Mouse (Mus musculus): ENCODE results near the gene Foxd1. TPM values are rescaled to one million over a fixed set of nuclear protein-coding genes. Genes with fewer than 3 reads are reported as not detected.
A peak's percentile ranks its signal among the peaks of the same experiment; 100 is the strongest.

Foxd1 gene
- polyA plus RNA-seq, 1 experiment from 2014 or later = not detected

GRCm38 (mm10) chr13:98332106-98332505 lies 21.9 kb upstream of the Foxd1 start:
- Histone ChIP-seq H3K9ac (ENCODE audit: low read length) (no peak overlapping the region), H3K4me1 (ENCODE audit: control insufficient read depth in 2 of 2, insufficient read depth in 2 of 2, low read length in 2 of 2) (no peaks in the 10 kb centered on the region), H3K27ac (replicated peaks in 1 of 2; ENCODE audit: control insufficient read depth in 1 of 2, insufficient read depth in 1 of 2, low read depth in 2 of 2, low read length in 2 of 2) (no peak overlapping the region), H3K4me2 (ENCODE audit: low read length) (no peak overlapping the region), H3K4me3 (ENCODE audit: control insufficient read depth in 1 of 2, insufficient read depth in 1 of 2, low read depth in 1 of 2, low read length in 2 of 2) (no peak overlapping the region), H3K36me3 (ENCODE audit: control insufficient read depth, insufficient read depth, low read length) (no peaks in the 10 kb centered on the region), H3K9me3 (ENCODE audit: control insufficient read depth, low read length) (no peaks in the 10 kb centered on the region), H3K27me3 (ENCODE audit: control insufficient read depth, insufficient read depth, low read length) (no peaks in the 10 kb centered on the region)
- WGBS = 49% methylated on average over 2 of the region's 2 CpGs
- no peak for ATAC-seq (ENCODE audit: insufficient number of reproducible peaks, insufficient read depth, low FRiP score, low read depth)

GRCm38 (mm10) chr13:98336205-98336604 lies 17.8 kb upstream of the Foxd1 start:
- H3K9me3 ChIP-seq (ENCODE audit: control insufficient read depth, low read length) = no peaks in the 10 kb centered on the region
- H3K36me3 ChIP-seq (ENCODE audit: control insufficient read depth, insufficient read depth, low read length) = no peaks in the 10 kb centered on the region
- H3K27ac ChIP-seq (replicated peaks in 1 of 2; ENCODE audit: control insufficient read depth in 1 of 2, insufficient read depth in 1 of 2, low read depth in 2 of 2, low read length in 2 of 2) = no peak overlapping the region
- WGBS = 91% methylated on average over 1 of the region's 1 CpGs
- H3K9ac ChIP-seq (ENCODE audit: low read length) = no peak overlapping the region
- no peak overlapping the region for H3K4me2 ChIP-seq (ENCODE audit: low read length)
- no peaks in the 10 kb centered on the region for H3K4me1 ChIP-seq (ENCODE audit: control insufficient read depth in 2 of 2, insufficient read depth in 2 of 2, low read length in 2 of 2)
- no peak for ATAC-seq (ENCODE audit: insufficient number of reproducible peaks, insufficient read depth, low FRiP score, low read depth)
- peaks cover 3% of the 10 kb centered on the region; the same call in 1 of the 2 replicates for H3K27me3 ChIP-seq (ENCODE audit: control insufficient read depth, insufficient read depth, low read length)
- no peak overlapping the region for H3K4me3 ChIP-seq (ENCODE audit: control insufficient read depth in 1 of 2, insufficient read depth in 1 of 2, low read depth in 1 of 2, low read length in 2 of 2)

GRCm38 (mm10) chr13:98340506-98340905 lies 13.5 kb upstream of the Foxd1 start:
- Histone ChIP-seq H3K27ac (replicated peaks in 1 of 2; ENCODE audit: control insufficient read depth in 1 of 2, insufficient read depth in 1 of 2, low read depth in 2 of 2, low read length in 2 of 2) (no peak overlapping the region), H3K36me3 (ENCODE audit: control insufficient read depth, insufficient read depth, low read length) (no peaks in the 10 kb centered on the region), H3K4me1 (ENCODE audit: control insufficient read depth in 2 of 2, insufficient read depth in 2 of 2, low read length in 2 of 2) (no peaks in the 10 kb centered on the region), H3K9me3 (ENCODE audit: control insufficient read depth, low read length) (no peaks in the 10 kb centered on the region), H3K27me3 (ENCODE audit: control insufficient read depth, insufficient read depth, low read length) (peaks cover 11% of the 10 kb centered on the region), H3K9ac (ENCODE audit: low read length) (no peak overlapping the region), H3K4me2 (ENCODE audit: low read length) (no peak overlapping the region), H3K4me3 (ENCODE audit: control insufficient read depth in 1 of 2, insufficient read depth in 1 of 2, low read depth in 1 of 2, low read length in 2 of 2) (no peak overlapping the region)
- 71% methylated on average over 5 of the region's 5 CpGs for WGBS
- no peak for ATAC-seq (ENCODE audit: insufficient number of reproducible peaks, insufficient read depth, low FRiP score, low read depth)

GRCm38 (mm10) chr13:98349491-98349890 lies 4.6 kb upstream of the Foxd1 start:
- Histone ChIP-seq H3K9ac (ENCODE audit: low read length) (no peak overlapping the region), H3K27me3 (ENCODE audit: control insufficient read depth, insufficient read depth, low read length) (peaks cover 62% of the 10 kb centered on the region), H3K36me3 (ENCODE audit: control insufficient read depth, insufficient read depth, low read length) (no peaks in the 10 kb centered on the region), H3K4me1 (ENCODE audit: control insufficient read depth in 2 of 2, insufficient read depth in 2 of 2, low read length in 2 of 2) (peaks cover 0 to 3% of the 10 kb centered on the region in 2 experiments; a peak in 2 of 4 replicates), H3K9me3 (ENCODE audit: control insufficient read depth, low read length) (no peaks in the 10 kb centered on the region), H3K4me3 (ENCODE audit: control insufficient read depth in 1 of 2, insufficient read depth in 1 of 2, low read depth in 1 of 2, low read length in 2 of 2) (no peak overlapping the region), H3K4me2 (ENCODE audit: low read length) (no peak overlapping the region), H3K27ac (replicated peaks in 1 of 2; ENCODE audit: control insufficient read depth in 1 of 2, insufficient read depth in 1 of 2, low read depth in 2 of 2, low read length in 2 of 2) (no peak overlapping the region)
- 73% methylated on average over 4 of the region's 4 CpGs for WGBS
- ATAC-seq (ENCODE audit: insufficient number of reproducible peaks, insufficient read depth, low FRiP score, low read depth) = no peak

GRCm38 (mm10) chr13:98351527-98351926 lies 2.5 kb upstream of the Foxd1 start:
- H3K9me3 ChIP-seq (ENCODE audit: control insufficient read depth, low read length) = no peaks in the 10 kb centered on the region
- H3K27me3 ChIP-seq (ENCODE audit: control insufficient read depth, insufficient read depth, low read length) = peaks cover 70% of the 10 kb centered on the region
- peaks cover 2 to 14% of the 10 kb centered on the region in 2 experiments; a peak in 3 of 4 replicates for H3K4me1 ChIP-seq (ENCODE audit: control insufficient read depth in 2 of 2, insufficient read depth in 2 of 2, low read length in 2 of 2)
- no peak overlapping the region for H3K4me3 ChIP-seq (ENCODE audit: control insufficient read depth in 1 of 2, insufficient read depth in 1 of 2, low read depth in 1 of 2, low read length in 2 of 2)
- no peak overlapping the region for H3K9ac ChIP-seq (ENCODE audit: low read length)
- no peak for ATAC-seq (ENCODE audit: insufficient number of reproducible peaks, insufficient read depth, low FRiP score, low read depth)
- no peak overlapping the region for H3K27ac ChIP-seq (replicated peaks in 1 of 2; ENCODE audit: control insufficient read depth in 1 of 2, insufficient read depth in 1 of 2, low read depth in 2 of 2, low read length in 2 of 2)
- no peaks in the 10 kb centered on the region for H3K36me3 ChIP-seq (ENCODE audit: control insufficient read depth, insufficient read depth, low read length)
- WGBS = 2% methylated on average over 8 of the region's 8 CpGs
- H3K4me2 ChIP-seq (ENCODE audit: low read length) = no peak overlapping the region

- WGBS = 15% methylated on average over 14 of the region's 14 CpGs
- H3K36me3 ChIP-seq (ENCODE audit: control insufficient read depth, insufficient read depth, low read length) = no peaks in the 10 kb centered on the region
Measured at GRCm38 (mm10) chr13:98352381-98352975, 1.6 kb upstream of the Foxd1 start.

GRCm38 (mm10) chr13:98353709-98354089 lies 343 bp upstream of the Foxd1 start:
- Histone ChIP-seq H3K4me2 (ENCODE audit: low read length) (peak overlapping the region; percentile 84), H3K4me1 (ENCODE audit: control insufficient read depth in 2 of 2, insufficient read depth in 2 of 2, low read length in 2 of 2) (peaks cover 2 to 14% of the 10 kb centered on the region in 2 experiments; a peak in 3 of 4 replicates), H3K9me3 (ENCODE audit: control insufficient read depth, low read length) (no peaks in the 10 kb centered on the region), H3K4me3 (ENCODE audit: control insufficient read depth in 1 of 2, insufficient read depth in 1 of 2, low read depth in 1 of 2, low read length in 2 of 2) (peak overlapping the region; percentile 41 to 52), H3K36me3 (ENCODE audit: control insufficient read depth, insufficient read depth, low read length) (no peaks in the 10 kb centered on the region), H3K27ac (replicated peaks in 1 of 2; ENCODE audit: control insufficient read depth in 1 of 2, insufficient read depth in 1 of 2, low read depth in 2 of 2, low read length in 2 of 2) (no peak overlapping the region), H3K9ac (ENCODE audit: low read length) (no peak overlapping the region), H3K27me3 (ENCODE audit: control insufficient read depth, insufficient read depth, low read length) (peaks cover 86% of the 10 kb centered on the region)
- 1% methylated on average over 13 of the region's 13 CpGs for WGBS
- ATAC-seq (ENCODE audit: insufficient number of reproducible peaks, insufficient read depth, low FRiP score, low read depth) = no peak

More at GRCm38 (mm10) chr13:98352381-98352975, 1.6 kb upstream of the Foxd1 start:
- Histone ChIP-seq H3K4me1 (ENCODE audit: control insufficient read depth in 2 of 2, insufficient read depth in 2 of 2, low read length in 2 of 2) (peaks cover 2 to 14% of the 10 kb centered on the region in 2 experiments; a peak in 3 of 4 replicates), H3K4me3 (ENCODE audit: control insufficient read depth in 1 of 2, insufficient read depth in 1 of 2, low read depth in 1 of 2, low read length in 2 of 2) (no peak overlapping the region), H3K9me3 (ENCODE audit: control insufficient read depth, low read length) (no peaks in the 10 kb centered on the region), H3K4me2 (ENCODE audit: low read length) (no peak overlapping the region), H3K27ac (replicated peaks in 1 of 2; ENCODE audit: control insufficient read depth in 1 of 2, insufficient read depth in 1 of 2, low read depth in 2 of 2, low read length in 2 of 2) (no peak overlapping the region), H3K9ac (ENCODE audit: low read length) (no peak overlapping the region), H3K27me3 (ENCODE audit: control insufficient read depth, insufficient read depth, low read length) (peaks cover 74% of the 10 kb centered on the region)
- ATAC-seq (ENCODE audit: insufficient number of reproducible peaks, insufficient read depth, low FRiP score, low read depth) = no peak
